Mouse (Mus musculus) T-cell, adult 2 months (primary cell): ENCODE data around the gene Ndufb4.

Experiments
- DNase-seq: peaks from one replicate; pipeline ENCODE4 v3.0.0; 2022; ENCODE audit warnings: low spot score

The Ndufb4 gene

GRCm38 (mm10) chr16:37635095-37635494 is 19.2 kb downstream of the Ndufb4 start:
- no peak for DNase-seq

GRCm38 (mm10) chr16:37634578-37634977 is 19.7 kb downstream of the Ndufb4 start:
- DNase-seq, result no peak

- no peak for DNase-seq
Observed at GRCm38 (mm10) chr16:37629011-37629410, 25.2 kb downstream of the Ndufb4 start.

GRCm38 (mm10) chr16:37628336-37628735 is 25.9 kb downstream of the Ndufb4 start:
- no peak for DNase-seq

GRCm38 (mm10) chr16:37626388-37626949 is 27.8 kb downstream of the Ndufb4 start:
- DNase-seq, result no peak

GRCm38 (mm10) chr16:37622919-37623318 is 31.3 kb downstream of the Ndufb4 start:
- no peak for DNase-seq

GRCm38 (mm10) chr16:37622403-37622802 is 31.9 kb downstream of the Ndufb4 start:
- DNase-seq, result no peak

GRCm38 (mm10) chr16:37617695-37618094 is 36.6 kb downstream of the Ndufb4 start:
- DNase-seq, result no peak

GRCm38 (mm10) chr16:37616104-37616503 is 38.1 kb downstream of the Ndufb4 start:
- DNase-seq, result no peak

- no peak for DNase-seq
Observed at GRCm38 (mm10) chr16:37615429-37615828, 38.8 kb downstream of the Ndufb4 start.

- DNase-seq, result no peak
Observed at GRCm38 (mm10) chr16:37614540-37614939, 39.7 kb downstream of the Ndufb4 start.

- no peak for DNase-seq
Observed at GRCm38 (mm10) chr16:37612013-37612412, 42.2 kb downstream of the Ndufb4 start.

- no peak for DNase-seq
Observed at GRCm38 (mm10) chr16:37611072-37611471, 43.2 kb downstream of the Ndufb4 start.

GRCm38 (mm10) chr16:37610333-37610732 is 43.9 kb downstream of the Ndufb4 start:
- DNase-seq, result no peak

GRCm38 (mm10) chr16:37604243-37604642 is 50.0 kb downstream of the Ndufb4 start:
- DNase-seq, result no peak

GRCm38 (mm10) chr16:37603431-37603830 is 50.8 kb downstream of the Ndufb4 start:
- no peak for DNase-seq

- DNase-seq, result no peak
Observed at GRCm38 (mm10) chr16:37599326-37599725, 54.9 kb downstream of the Ndufb4 start.

- no peak for DNase-seq
Observed at GRCm38 (mm10) chr16:37598463-37598862, 55.8 kb downstream of the Ndufb4 start.

GRCm38 (mm10) chr16:37597412-37597811 is 56.8 kb downstream of the Ndufb4 start:
- no peak for DNase-seq
